Mouse (Mus musculus): ENCODE measurements around the gene Kcnj15. TPM values are rescaled to one million over a fixed set of nuclear protein-coding genes. Genes with fewer than 3 reads are reported as not detected.

The Kcnj15 gene
- total RNA-seq (2022), result under 1 TPM; 0.63 to 0.97 (median 0.79) TPM

DNA sequence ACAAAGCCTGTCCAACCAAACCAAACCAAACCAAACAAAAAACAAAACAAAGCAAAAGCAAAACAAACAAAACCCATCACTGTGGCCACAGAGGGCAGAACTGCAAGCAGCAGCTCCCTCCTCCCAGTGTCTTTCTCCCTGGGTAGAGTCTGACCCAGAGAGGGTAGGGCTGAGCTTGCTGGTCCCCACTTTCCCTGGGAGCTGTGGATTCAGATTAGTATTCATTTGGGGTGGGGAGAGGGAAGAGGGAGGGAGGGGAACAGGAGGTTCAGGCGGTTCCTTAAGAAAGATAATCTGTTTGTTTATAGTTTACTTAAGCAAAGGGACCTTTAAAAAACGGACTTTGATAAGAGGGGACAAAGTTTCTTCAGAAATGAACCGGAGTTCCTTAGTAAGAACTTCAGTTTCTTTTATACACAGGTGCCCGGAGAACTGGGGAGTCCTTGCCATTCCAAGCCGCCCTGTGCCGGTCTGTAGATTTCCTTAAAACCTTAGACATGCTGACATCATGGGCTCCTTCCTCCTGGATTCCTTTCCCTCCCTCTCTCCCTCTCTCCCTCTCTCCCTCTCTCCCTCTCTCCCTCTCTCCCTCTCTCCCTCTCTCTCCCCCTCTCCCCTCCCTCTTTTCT is at the start of gene Kcnj15:
TSS of gene Kcnj15 (plus strand) at position 293 of the 629 bp plus-strand sequence.
- no peak for DNase-seq (ENCODE audit: low spot score)

DNA sequence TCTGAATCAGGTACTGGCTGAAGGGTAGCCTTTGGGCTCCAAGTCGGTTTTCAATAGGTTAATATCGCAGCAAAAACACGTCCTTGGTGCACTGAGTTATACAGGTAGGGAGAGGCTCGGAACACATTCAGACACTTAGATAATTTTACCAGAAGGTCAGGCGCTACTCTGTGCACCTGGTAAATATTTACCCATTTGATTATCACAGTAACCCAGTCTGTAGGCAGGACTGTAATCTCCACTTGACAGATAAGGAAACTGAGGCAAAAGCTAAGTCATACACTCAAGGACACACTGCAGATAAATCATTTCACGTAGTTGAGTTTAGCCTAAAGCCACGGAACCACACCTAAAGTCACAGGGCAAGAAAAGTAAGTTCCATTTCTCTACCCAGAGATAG is 49.1 kb upstream of the Kcnj15 start:
- DNase-seq (ENCODE audit: low spot score), result no peak

DNA sequence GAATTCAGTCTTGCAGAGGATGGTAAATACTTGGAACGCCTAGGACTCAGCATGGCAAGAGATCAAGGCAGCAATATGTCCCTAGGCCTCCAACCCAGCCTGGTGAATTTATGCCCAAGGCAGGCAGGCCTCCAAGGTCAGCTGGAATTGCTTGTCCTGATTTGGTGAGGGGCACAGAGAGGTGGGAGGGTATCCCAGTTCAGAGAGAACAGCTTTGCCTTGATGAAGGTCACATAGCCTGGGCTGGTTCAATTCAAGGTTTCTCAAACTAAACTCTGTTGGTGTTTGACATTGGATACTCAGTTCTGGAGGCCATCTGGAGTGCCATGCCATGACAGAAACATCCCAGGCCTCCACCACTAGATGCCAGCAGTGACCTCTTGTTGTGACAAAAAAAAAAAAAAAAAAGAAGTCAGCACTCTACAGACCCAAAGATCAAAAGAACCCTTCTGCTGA is 48.3 kb upstream of the Kcnj15 start:
- DNase-seq (ENCODE audit: low spot score), result peak; percentile 38

DNA sequence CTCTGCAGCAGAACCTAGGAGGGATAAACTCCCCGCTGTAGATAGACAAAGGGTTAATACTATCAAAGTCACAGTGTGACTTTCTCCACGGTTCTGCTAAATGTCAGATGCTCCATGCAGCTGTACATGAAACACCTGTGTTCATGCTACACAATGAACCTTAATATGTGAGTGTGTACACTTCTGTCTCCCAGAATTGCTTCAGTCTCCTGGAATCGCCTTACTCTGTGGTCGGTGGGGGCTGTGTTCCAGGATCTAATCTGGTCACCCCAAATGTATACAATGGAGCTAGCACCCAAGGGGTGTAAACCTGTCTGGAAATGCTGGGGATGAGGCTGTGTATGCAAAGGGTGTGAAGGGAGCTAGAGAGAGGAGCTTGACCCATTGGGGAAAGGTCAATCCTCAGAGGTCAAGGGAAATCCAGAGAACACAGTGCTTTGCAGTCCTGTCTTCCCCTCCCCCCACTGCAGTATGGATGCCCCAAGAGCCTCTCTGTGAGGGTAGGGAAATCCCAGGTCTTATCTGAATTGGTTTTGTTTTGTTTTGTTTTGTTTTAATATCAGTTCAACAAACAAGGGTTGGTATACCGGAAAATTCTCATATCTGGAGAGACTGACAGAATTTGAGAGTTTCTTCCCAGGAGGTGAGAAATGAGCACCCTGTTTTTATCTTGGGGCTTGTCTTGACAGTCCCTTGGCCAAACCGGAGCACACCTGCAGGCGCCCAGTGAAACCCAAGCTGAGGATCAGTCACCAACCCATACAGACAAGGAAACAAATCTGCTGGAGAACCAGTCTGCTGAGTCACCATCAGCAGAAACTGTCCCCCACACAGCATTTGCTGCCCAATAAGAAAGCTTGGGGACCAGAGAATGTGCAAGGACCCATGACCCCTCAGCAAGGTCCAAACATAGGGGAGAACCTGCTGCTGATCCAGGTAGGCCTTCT is 42.8 kb upstream of the Kcnj15 start:
- DNase-seq (ENCODE audit: low spot score), result no peak

DNA sequence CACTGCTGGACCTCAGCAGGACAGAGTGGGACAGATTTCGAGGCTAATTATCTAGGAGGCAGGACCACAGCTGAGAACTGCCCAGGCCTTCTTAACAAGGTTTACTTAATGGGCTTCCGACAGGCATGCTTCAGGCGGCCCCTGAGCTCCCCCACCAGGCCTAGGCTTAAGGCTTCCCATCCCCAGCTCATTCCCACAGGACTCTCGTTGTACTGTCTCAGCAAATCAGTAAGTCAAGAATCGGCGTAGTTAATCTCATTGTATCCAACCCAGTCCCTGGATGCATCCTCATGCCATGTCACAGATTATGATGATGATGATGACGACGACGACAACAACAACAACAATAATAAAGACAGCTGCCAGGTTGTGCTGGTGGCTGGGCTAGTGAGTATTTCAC is 41.6 kb upstream of the Kcnj15 start:
- DNase-seq (ENCODE audit: low spot score), result no peak

DNA sequence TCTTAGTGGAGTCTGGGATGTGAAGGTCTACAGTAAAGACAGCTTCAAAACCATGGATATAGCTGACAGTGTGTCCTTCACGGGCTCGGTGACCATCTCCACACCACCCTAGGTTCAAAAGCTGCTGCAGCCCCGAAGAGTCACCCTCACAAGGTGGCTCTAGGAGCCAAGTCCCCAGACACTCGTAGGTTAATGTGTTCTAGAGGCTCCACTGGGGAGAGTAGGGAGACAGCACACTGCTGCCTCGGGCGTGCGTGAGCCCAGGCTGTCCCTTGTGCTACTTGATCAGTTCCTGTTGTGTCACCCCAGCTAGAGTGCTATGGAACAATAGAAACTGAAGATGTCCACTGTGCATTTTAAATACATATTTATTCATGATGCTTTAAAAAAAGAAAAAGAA is 41.0 kb upstream of the Kcnj15 start:
- DNase-seq (ENCODE audit: low spot score), result no peak

DNA sequence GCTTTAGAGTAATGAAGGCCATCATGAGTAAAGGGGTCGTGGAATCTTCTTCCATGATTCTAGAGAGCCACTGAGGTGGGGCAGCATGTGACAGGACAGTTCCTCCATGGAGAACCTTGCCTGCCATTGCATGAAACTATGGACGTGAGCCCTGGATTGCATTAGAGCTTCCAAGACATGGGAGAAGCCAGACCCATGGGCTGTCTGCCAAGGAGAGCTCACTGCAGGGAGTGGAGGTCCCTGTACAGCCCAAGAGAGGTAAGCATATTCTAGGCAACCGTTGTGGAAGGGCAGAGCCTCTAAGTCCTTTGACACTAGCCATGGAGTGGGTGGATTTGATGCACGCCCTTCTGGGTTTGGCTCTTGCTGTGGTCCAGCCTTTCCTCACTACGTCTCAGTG is 40.5 kb upstream of the Kcnj15 start:
- no peak for DNase-seq (ENCODE audit: low spot score)

DNA sequence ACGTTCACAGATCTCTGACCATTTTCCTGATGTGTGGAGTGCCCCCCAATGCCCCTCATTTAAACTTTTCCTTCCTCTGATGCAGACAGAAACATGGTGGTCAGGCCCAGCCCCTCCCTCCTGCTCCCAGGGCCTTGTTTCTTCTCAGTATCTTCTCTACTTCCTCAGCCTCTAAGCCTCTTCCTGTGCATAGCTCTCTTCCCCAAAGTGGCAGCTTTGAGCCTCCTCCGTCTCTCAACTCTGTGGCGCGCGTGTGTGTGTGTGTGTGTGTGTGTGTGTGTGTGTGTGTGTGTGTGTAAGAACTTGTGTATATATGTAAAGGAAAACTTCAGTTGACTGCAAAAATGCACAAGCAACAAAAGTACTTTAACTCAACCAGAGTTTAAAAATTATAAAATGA is 38.6 kb upstream of the Kcnj15 start:
- DNase-seq (ENCODE audit: low spot score), result no peak

DNA sequence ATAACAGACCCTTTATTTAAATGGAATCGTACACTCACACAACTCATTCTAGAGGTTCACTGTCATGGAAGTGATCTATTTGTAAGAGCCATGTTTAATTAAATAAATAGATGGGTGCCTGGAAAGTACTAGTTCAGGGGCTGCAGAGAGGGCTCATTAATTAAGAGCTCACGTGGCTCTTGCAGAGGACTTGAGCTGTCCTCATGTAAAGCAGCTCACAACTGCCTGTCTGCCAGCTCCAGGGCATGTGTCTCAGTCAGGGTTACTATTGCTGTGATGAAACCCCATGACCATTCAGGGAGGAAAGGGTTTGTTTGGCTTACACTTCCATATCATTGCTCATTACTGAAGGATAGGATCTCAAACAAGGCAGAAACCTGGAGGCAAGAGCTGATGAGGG is 37.9 kb upstream of the Kcnj15 start:
- no peak for DNase-seq (ENCODE audit: low spot score)

DNA sequence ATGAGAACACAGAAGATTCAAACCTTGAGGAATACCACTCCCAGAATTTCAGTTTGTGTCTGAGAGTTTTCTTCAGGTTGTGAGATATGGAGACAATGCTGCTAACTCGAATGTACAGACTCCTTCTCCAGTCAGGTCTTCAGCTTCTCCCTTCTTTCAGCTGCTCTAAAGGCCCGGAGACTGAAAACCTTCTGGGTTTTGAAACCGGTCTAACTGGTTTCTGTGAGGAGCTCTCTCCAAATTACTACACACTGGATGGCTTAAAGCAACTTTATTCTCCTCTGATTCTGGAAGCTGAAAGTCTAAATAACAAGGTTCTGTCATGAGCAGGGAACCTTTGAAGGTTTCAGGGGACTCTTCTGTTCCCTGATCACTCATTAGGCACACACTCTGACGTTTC is 36.3 kb upstream of the Kcnj15 start:
- DNase-seq (ENCODE audit: low spot score), result no peak

DNA sequence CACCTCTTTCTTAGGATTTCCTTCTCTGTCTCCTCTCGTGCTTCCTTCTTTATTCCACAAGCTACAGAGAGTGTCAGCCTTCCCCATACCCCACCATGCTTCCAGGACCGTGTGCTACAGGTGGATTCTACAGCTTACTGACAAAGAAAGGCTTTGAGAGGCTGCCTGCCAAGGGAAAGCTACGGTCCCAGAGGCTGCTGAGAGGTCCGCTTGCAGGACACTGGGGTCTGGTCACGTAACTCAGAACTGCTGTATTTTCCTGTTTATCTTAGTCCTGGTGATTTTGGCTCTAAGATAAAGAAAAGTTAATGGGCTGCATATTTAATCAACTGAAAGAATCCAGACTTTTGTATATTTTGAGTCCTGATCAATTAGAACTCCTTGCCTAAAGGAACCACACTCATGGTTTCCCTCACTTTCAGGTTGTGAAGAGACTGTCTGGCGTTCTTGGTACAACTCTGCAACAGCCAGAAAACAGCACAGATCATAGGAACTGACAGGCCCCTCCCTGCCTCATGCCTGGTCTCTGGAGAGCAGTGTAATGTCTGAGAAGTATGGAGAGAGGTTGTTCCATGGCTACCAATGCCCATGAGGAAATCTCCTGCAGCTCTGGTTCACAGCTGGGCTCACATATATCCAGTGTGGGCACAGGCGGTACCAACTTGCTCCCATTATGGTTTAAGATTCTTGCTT is 35.2 kb upstream of the Kcnj15 start:
- no peak for DNase-seq (ENCODE audit: low spot score)

DNA sequence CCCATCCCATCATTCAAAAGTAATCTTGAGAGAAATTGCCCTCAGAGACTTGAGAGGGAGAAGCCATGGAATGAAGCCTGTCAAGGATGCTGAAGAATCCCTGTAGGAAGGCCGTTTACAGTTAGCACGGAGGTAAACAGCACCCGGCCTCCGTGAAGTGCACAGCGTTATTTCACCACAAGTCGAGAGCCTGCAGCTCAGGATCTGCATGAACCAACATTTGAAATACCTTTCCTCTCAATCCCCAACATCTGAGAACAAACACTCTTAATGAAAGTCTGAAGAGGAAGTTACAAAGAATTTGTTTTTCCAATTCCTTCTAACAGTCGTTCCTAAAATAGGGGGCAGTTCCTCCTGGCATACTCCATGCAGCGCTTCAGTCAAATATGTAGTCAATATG is 33.9 kb upstream of the Kcnj15 start:
- no peak for DNase-seq (ENCODE audit: low spot score)

DNA sequence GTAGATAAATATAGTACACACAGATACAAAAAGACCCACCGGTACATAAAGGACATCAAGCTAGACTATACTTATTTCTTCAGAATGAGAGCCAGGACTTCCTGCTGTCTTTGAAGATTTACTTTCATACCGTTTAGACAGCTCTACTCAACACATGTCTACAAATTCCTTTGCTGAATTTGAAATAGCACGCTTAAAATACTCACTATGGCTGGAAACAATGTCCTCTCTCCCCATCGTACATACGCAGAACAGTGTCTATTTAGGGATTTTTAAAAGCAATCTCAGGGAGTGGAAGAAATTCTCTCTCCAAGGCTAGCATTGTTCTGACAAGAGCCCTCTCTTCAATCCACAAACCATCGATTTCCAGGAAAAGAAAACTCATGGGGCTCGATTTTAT is 32.1 kb upstream of the Kcnj15 start:
- DNase-seq (ENCODE audit: low spot score), result no peak

DNA sequence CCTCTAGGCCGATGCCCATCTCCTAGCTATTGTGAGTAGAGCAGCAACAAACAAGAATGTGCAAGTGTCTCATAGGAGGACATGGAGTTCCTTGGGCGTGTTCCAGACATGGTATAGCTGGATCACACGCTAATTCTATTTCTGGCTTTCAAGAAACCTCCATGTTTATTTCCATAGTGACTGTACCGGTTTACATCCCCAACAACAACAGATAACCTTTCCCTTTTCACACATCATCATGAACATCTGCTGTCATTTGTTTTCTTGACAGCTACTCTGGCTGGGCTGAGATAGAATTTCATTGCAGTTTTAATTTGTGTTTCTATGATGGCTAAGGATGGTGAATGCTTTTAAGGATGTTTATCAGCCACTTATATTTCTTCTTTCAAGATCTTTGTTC is 25.6 kb upstream of the Kcnj15 start:
- DNase-seq (ENCODE audit: low spot score), result no peak

DNA sequence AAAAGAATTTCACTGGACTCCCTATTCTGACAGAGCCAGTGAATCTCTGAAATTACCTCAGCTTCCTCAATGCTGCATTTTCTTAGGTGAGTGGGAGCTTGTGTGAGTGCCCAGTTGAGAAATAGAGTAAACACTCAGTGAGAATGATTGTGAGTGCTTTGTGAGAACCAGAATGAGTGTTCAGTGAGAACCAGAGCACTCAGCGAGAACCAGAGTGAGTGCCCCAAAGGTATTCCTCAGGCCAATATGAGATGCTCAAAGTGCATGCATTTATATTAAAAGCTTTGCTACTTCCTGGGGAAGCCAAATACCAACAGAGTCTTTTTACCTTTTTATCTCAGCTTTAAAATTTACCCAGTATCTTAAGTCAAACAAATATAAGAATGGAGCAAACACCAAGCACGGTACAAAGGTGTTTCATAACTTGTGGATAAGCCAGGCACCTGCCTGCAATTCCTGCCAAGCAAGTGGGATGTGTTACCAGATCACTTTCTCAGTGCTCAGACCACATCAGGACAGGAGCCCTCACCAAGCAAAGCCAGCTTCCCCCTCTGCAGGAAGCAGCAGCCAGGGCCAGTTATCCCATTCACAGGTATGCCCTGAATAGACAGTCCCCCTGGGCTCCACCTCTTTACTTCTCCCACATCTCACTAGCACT is 22.3 kb upstream of the Kcnj15 start:
- no peak for DNase-seq (ENCODE audit: low spot score)

DNA sequence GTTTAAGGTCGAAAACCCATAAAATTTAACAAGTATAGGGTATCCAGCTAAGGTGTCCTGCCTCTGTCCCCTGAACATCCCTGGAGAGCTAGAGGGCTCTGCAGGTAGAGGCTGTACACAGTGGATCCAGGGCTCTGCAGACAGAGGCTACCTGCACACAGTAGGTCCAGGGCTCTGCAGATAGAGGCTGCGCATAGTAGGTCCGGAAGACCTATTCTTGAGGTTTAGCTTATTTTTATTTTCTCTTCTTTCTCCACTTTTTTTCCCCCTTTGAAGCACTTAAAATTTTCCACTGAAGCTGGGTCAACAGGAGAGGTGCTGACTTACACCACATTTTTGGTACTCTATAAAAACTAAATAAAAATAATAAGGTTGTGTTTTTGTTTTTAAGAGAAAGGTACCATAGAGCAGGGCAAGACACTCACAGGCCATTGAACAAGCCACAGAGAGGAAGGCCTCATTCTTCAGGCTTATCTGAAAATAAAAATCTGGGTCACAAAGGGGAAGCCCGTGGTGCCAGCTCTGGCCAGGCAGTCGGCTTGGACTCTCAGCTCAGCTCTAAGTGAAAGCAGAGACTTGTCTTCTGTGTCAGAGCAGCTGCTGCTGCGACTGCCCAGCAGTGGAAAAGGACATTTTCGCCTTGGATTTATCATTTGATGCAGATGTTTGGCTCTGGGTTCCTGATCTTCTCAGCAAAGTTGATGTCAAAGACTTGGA is 18.0 kb upstream of the Kcnj15 start:
- DNase-seq (ENCODE audit: low spot score), result no peak

DNA sequence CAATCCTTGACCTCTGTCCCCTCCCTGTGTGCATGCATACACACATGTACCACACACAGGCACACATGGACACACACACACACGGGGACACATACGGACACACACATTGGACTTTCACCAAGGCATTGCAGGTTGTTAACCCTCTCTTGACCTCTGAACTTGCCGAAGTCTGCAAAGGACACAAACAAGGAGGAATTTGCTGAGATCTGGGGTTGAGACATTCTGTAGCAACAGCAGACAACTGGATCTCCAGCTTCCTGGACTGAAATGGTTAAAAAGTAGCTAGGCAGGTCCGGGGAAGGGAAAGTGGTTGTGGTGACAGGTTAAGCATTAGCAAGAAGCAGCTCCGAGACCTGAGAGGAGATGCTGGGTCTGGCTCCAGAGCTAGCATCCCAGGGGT is 16.7 kb upstream of the Kcnj15 start:
- DNase-seq (ENCODE audit: low spot score), result no peak

DNA sequence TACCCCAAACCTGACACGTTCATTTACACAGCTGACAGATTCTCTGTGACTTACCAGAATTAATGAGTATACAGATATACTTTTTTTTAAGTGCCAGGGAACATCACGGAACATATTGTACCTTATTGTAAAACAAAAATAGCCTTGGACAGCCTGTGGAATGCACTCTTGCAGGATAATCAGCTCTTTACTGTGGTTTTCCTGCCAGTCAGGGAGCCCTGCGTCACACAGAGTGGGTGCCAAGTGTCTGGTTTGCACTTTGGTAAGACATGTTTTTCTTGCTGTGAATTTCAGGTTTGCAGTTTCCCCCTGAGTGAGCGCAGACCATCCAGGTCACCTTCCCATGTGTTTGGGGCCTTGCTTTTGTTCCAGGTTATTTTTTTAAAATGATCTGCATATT is 15.8 kb upstream of the Kcnj15 start:
- peak; percentile 73 for DNase-seq (ENCODE audit: low spot score)

DNA sequence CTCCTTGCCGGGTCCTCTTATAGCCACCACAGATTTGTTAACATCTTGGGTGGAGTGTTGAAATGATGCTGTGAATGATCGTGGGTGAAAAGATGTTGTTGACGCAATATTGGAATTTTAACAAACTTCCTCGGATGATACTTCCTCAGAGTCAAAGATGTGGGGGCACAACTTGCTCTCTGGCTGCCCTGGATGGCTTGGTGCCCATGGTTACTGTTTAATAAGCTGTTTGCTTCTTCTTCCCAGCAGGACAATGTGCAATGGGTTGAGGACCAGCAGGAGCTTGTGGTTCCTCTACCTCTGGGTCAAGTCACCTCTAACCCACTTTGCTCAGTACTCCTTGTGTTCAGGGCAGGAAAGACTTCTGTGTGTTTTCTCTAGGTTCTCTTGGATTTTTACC is 15.2 kb upstream of the Kcnj15 start:
- DNase-seq (ENCODE audit: low spot score), result no peak

DNA sequence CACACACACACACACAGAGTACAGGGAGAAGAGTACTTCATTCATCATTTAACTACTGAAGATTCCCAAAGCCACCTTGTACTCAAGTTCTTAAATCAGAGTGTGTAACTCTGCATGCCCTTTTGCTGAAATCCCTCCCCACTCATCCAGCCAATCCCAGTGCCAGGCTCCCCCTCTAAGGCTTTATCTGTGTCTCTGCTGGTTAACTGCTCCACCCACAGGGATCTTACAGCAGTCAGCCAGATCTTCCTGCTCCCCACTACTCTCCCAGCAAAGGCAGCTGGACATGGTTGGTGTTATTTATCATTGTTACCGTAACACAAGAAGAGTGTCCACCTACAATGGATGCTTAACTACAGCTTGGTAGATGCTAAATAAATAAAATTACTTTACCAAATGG is 14.0 kb upstream of the Kcnj15 start:
- DNase-seq (ENCODE audit: low spot score), result no peak

DNA sequence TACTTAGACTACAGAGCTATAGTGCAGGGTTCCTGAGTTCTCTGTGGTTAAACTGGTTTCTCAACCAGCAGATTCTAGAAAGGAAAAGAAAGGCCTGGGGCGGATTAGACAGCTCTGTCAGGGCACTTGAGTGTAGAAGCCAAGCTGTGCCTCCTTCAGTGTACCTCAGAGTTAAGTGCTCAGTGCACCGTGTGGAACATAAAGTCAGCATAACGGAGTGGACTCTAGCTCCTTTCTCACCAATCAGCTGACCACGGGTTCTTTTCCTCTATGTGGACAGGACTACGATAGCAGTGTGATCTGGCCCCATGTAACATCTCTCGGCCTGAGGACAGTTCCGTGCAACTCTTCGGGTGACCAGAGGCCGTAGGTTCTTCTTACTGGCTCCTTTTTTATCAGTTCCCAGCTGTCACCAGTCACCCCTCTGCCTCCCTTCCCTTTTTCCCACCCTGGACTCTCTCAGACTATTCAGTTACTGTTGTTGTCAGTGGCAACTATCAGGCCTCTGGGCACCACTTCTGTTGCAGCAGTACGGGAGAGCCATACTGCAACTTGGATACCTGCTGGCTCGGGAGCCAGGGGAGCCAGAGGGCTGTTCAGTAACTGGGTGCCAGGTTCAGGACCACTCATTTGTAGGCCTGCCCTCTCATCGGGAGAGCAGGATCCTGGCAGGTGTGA is 12.6 kb upstream of the Kcnj15 start:
- no peak for DNase-seq (ENCODE audit: low spot score)
